Mouse (Mus musculus) CH12.LX (cell line): ENCODE results near the gene Gtf2h2. TPM values are rescaled to one million over a fixed set of nuclear protein-coding genes. Genes with fewer than 3 reads are reported as not detected.

Experiments
- DNase-seq: peaks from one replicate; pipeline ENCODE4 v3.0.0-alpha.2; 2013; ENCODE audit errors: extremely low read depth
- H3K27ac ChIP-seq: 2 replicates; pipeline ENCODE4 v1.5.1; 2012; ENCODE audit warnings: low read depth, mild to moderate bottlenecking, control low read depth, moderate library complexity; ENCODE audit not compliant: insufficient read depth
- H3K27me3 ChIP-seq: replicated peaks from 2 replicates; pipeline ENCODE3; 2012; ENCODE audit warnings: inconsistent platforms
- H3K36me3 ChIP-seq, 2 experiments: replicated peaks in 1 of 2; 2 replicates each; pipeline versions ENCODE3 to v1.6.1; 2012; ENCODE audit warnings: inconsistent platforms in 1 of 2, low read length in 1 of 2, mild to moderate bottlenecking in 1 of 2, mixed read lengths in 1 of 2, moderate library complexity in 1 of 2; ENCODE audit not compliant: control insufficient read depth in 1 of 2, insufficient read depth in 1 of 2
- H3K4me1 ChIP-seq, 2 experiments: 2 replicates each; pipeline ENCODE4 v1.6.1; 2012; ENCODE audit warnings: inconsistent platforms in 1 of 2, moderate library complexity in 1 of 2; ENCODE audit not compliant: insufficient read depth in 2 of 2, control insufficient read depth in 1 of 2
- H3K4me2 ChIP-seq: 2 replicates; pipeline ENCODE4 v1.6.1; 2012; ENCODE audit warnings: low read depth, mild to moderate bottlenecking, control low read depth; ENCODE audit not compliant: poor library complexity, insufficient read depth, severe bottlenecking
- H3K4me3 ChIP-seq, 3 experiments: fragments of 150-350 bp in 1 of 3; sonication (generic) in 1 of 3; replicated peaks in 1 of 3; 2 replicates each; pipeline versions ENCODE3 to v1.5.1; 2011 to 2012; ENCODE audit warnings: low read depth in 2 of 3, low read length in 2 of 3, mild to moderate bottlenecking in 2 of 3, moderate library complexity in 2 of 3, control low read depth in 1 of 3, improper control_type of control experiment in 1 of 3, inconsistent platforms in 1 of 3, mixed read lengths in 1 of 3; ENCODE audit not compliant: poor library complexity in 1 of 3
- H3K79me2 ChIP-seq: replicated peaks from 2 replicates; pipeline ENCODE4 v1.6.1; 2012; ENCODE audit warnings: mild to moderate bottlenecking, moderate library complexity; ENCODE audit not compliant: control insufficient read depth, poor library complexity, insufficient read depth, severe bottlenecking; ENCODE audit errors: extremely low read depth
- H3K9ac ChIP-seq: 2 replicates; pipeline ENCODE4 v1.6.1; 2012; ENCODE audit warnings: low read depth, mild to moderate bottlenecking, control low read depth, moderate library complexity; ENCODE audit not compliant: insufficient read depth
- H3K9me3 ChIP-seq: replicated peaks from 2 replicates; pipeline ENCODE3; 2012; ENCODE audit warnings: low read length, inconsistent platforms, mixed read lengths
- CHD1 ChIP-seq: IDR thresholded peaks from 2 replicates; pipeline ENCODE4 v1.6.1; 2012; ENCODE audit warnings: low read depth, low read length, improper control_type of control experiment, inconsistent platforms
- CHD2 ChIP-seq: IDR thresholded peaks from 2 replicates; pipeline ENCODE4 v1.6.1; 2011; ENCODE audit warnings: low read length, improper control_type of control experiment
- CTCF ChIP-seq, 2 experiments: IDR thresholded peaks in 1 of 2; conservative IDR thresholded peaks in 1 of 2; 2 replicates each; pipeline ENCODE4 v1.5.1; 2011 to 2012; ENCODE audit warnings: low read depth in 2 of 2, low read length in 2 of 2, improper control_type of control experiment in 1 of 2, inconsistent platforms in 1 of 2, mild to moderate bottlenecking in 1 of 2, moderate library complexity in 1 of 2
- E2F4 ChIP-seq: IDR thresholded peaks from 2 replicates; pipeline ENCODE4 v1.6.1; 2011; ENCODE audit warnings: low read depth, low read length, improper control_type of control experiment; ENCODE audit not compliant: insufficient replicate concordance
- ETS1 ChIP-seq: conservative IDR thresholded peaks from 2 replicates; pipeline ENCODE4 v1.6.1; 2012; ENCODE audit warnings: low read depth, mild to moderate bottlenecking, inconsistent platforms, low read length, improper control_type of control experiment, moderate library complexity
- JUND ChIP-seq: conservative IDR thresholded peaks from 2 replicates; pipeline ENCODE4 v1.6.1; 2011; ENCODE audit warnings: low read depth, low read length, improper control_type of control experiment
- MAFK ChIP-seq: IDR thresholded peaks from 2 replicates; pipeline ENCODE4 v1.6.1; 2011; ENCODE audit warnings: low read length, improper control_type of control experiment; ENCODE audit not compliant: insufficient replicate concordance
- MAX ChIP-seq: IDR thresholded peaks from 2 replicates; pipeline ENCODE4 v1.6.1; 2011; ENCODE audit warnings: low read length, improper control_type of control experiment
- NELFE ChIP-seq: IDR thresholded peaks from 2 replicates; pipeline ENCODE4 v1.6.1; 2011; ENCODE audit warnings: low read depth, low read length, improper control_type of control experiment
- PAX5 ChIP-seq: IDR thresholded peaks from 2 replicates; pipeline ENCODE4 v1.6.1; 2012; ENCODE audit warnings: low read length, inconsistent platforms, mixed read lengths
- POLR2A ChIP-seq: IDR thresholded peaks from 2 replicates; pipeline ENCODE4 v1.6.1; 2011; ENCODE audit warnings: low read depth, mild to moderate bottlenecking, improper control_type of control experiment, low read length
- RCOR1 ChIP-seq: conservative IDR thresholded peaks from 2 replicates; pipeline ENCODE4 v1.6.1; 2012; ENCODE audit warnings: low read depth, mild to moderate bottlenecking, inconsistent platforms, low read length, improper control_type of control experiment
- SIN3A ChIP-seq: IDR thresholded peaks from 2 replicates; pipeline ENCODE4 v1.6.1; 2012; ENCODE audit warnings: low read length, improper control_type of control experiment, inconsistent platforms
- USF1 ChIP-seq: IDR thresholded peaks from 2 replicates; pipeline ENCODE4 v1.6.1; 2014; ENCODE audit warnings: low read depth, mild to moderate bottlenecking, inconsistent platforms, low read length, improper control_type of control experiment
- ZNF384 ChIP-seq: IDR thresholded peaks from 2 replicates; pipeline ENCODE4 v1.6.1; 2012; ENCODE audit warnings: low read depth, low read length, improper control_type of control experiment, inconsistent platforms
- dilution Hi-C: fragments of 300-500 bp; cut with MboI; formaldehyde crosslinking; loops from 2 replicates; pipeline ENCODE4 v1.14.3; 2020; ENCODE audit warnings: low sequenced_read_pairs; ENCODE audit not compliant: extremely low pct_unique_long_range_greater_than_20kb, extremely low pct_ligation_motif_present
- in situ Hi-C: fragments of 300-500 bp; cut with MboI; formaldehyde crosslinking; loops from 3 replicates; pipeline ENCODE4 v1.14.3; 2019; ENCODE audit warnings: low sequenced_read_pairs, low pct_ligation_motif_present, low pct_unique_long_range_greater_than_20kb, mixed read lengths
- polyA plus RNA-seq: library from polyadenylated mRNA; unstranded; fragments of >175 nt; gene quantifications from 2 replicates; pipeline ENCODE4 v1.2.1, GENCODE M21; 2012; ENCODE audit warnings: low read depth; ENCODE audit not compliant: insufficient read length
- total RNA-seq, 2 experiments: library from RNA; depleted of rRNA; stranded (reverse); fragments of 300-350 nt in 1 of 2; fragments of >200 nt in 1 of 2; gene quantifications; 2 replicates each; pipeline ENCODE4 v1.2.3; 2012 to 2014

Gtf2h2 gene
- total and polyA plus RNA-seq, 3 experiments, result 34.0 to 90.1 (median 89.2) TPM

DNA sequence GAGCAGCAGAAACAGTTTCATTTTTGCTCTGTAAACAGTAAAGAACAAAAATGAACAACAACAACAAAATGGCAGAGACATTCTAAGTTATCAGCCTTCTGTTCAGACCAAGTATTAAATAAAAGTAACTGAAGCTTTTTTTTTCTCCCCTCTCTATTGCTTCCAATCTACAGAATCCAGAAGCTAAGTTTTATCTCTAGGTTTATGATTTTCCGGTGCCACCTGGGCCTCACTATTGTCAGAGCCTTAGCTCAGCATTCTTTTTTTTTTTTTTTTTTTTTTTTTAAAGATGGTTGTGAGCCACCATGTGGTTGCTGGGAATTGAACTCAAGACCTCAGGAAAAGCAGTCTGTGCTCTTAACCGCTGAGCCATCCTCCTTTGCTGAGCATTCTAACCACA is 20.4 kb upstream of the Gtf2h2 start:
- dilution Hi-C loops (no loop called here), in situ Hi-C loops (no loop called here)
- Histone ChIP-seq H3K9me3 (no peaks in the 10 kb centered on the region), H3K27ac (no peak overlapping the region), H3K27me3 (no peaks in the 10 kb centered on the region), H3K9ac (no peak overlapping the region), H3K4me3 (no peak overlapping the region), H3K4me2 (no peak overlapping the region), H3K79me2 (no peaks in the 10 kb centered on the region), H3K4me1 (peaks cover 5 to 10% of the 10 kb centered on the region in 2 experiments; a peak in 3 of 4 replicates), H3K36me3 (no peaks in the 10 kb centered on the region)
- TF ChIP-seq ZNF384 (peak; percentile 61), RCOR1 (no peak)
- no peak for DNase-seq

DNA sequence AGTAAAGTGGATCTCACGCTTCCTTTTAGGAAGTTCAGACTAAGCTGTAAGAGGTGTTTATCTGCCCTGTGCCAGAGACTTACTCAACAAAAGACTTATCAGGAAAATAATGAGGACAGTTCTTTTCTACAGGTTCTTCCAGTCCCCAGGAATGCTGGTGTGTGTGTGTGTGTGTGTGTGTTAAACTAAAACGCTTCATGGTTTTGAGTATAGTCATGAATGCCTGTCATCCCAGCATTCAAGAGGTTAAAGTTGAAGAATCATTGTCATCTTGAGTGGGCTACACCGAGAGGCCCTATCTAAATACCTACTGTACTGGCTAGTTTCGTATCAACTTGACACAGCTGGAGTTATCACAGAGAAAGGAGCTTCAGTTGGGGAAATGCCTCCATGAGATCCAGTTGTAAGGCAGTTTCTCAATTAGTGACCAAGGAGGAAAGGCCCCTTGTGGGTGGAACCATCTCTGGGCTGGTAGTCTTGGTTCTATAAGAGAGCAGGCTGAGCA is 19.5 kb upstream of the Gtf2h2 start:
- TF ChIP-seq MAFK (no peak), POLR2A (no peak), JUND (no peak), USF1 (no peak), NELFE (no peak), CTCF (conservative IDR thresholded peaks at IDR 0.05 in 1 of 2, IDR thresholded peaks at IDR 0.05 in 1 of 2; ENCODE audit: low read depth in 2 of 2, low read length in 2 of 2) (no peak), SIN3A (no peak), E2F4 (no peak), CHD1 (no peak), ZNF384 (no peak), CHD2 (no peak), PAX5 (no peak), ETS1 (no peak), MAX (no peak)
- H3K9me3 ChIP-seq, result no peaks in the 10 kb centered on the region
- no peak overlapping the region for H3K27ac ChIP-seq
- H3K79me2 ChIP-seq, result no peaks in the 10 kb centered on the region
- no peak overlapping the region for H3K4me3 ChIP-seq
- peaks cover 5 to 10% of the 10 kb centered on the region in 2 experiments; a peak in 3 of 4 replicates for H3K4me1 ChIP-seq
- no peak overlapping the region for H3K4me2 ChIP-seq
- no peak overlapping the region for H3K9ac ChIP-seq
- dilution Hi-C loops (no loop called here), in situ Hi-C loops (no loop called here)
- H3K36me3 ChIP-seq, result no peaks in the 10 kb centered on the region
- no peak for DNase-seq
- no peaks in the 10 kb centered on the region for H3K27me3 ChIP-seq
